Mouse (Mus musculus): ENCODE results near the gene Bod1l.
A peak's percentile ranks its signal among the peaks of the same experiment; 100 is the strongest.

The Bod1l gene

DNA sequence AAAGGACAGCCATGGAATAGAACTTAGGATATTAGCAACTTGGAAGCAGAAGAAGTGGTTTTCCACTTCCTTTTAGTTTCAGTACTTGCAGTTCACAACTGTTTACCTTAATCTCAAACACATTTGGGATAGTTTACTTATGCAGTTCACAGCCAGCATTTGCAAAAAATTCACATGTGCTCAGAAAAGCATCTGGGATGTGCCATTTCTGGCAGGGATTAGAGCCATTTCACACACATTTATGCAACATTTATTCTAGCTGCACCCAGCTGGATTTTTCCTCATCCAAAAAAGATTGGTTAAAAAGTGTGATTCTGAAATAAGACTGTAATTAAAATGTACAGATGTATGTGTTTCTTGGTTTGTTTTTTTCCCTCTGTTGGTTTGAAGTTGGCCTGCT, 49.7 kb downstream of the Bod1l start:
- DNase-seq = no peak

DNA sequence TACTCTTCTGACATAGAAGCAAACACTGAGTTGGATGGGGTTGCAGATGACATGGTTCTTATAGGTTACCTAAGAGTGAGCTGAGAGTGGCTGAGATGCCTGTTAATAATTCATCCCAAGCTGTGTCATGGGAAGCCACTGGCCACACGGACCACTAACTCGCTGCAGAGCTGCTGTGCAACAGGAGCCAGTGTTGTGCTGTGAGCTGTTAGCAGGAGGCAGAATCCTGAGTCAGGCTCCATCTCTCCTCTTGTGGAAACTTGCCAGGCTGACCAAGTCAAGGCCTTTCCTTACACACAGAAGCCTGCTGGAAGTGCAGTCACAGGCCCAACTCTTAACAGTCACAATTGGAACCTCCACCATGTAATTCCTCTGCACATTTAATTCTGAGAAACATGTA, 53.6 kb downstream of the Bod1l start:
- peak; percentile 41 to 69 for DNase-seq

DNA sequence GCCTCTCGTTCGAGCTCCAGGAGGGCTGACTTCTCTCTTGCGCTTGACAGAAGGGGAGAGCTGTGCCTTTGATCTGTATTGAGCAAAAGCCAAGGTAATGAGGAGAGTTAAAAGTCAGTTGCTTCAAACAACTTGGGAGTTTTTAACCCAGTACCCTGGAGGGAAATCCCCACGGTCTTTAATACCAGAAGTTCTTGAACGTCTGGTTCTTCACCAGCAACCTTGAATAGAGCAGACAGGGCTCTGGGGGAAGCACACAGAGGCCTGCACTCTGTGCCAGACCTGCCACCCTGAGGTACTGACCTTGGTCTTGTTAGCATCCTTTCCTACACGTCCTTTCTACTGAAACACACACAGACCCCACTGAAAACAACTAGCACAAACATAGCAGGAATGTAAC, 55.2 kb downstream of the Bod1l start:
- DNase-seq = no peak

DNA sequence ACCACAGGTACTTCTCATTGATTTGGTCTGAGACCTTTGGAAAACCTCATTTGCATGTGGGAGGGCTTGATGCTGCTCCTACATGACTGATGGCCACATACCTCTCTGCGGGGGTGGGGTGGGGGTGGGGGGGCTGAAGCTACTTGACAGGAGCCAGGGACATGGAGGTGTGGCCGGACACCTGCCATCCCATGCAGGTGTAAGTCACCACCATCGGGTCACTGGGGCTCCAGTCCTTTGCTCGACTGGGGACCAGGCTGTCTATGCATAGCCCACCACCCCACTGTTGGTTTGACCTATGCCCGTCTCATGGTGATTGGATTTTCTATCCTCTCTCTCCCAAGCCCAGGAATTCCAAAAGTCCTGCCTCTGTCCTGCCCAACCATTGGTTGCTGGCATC, 62.2 kb downstream of the Bod1l start:
- DNase-seq = no peak

DNA sequence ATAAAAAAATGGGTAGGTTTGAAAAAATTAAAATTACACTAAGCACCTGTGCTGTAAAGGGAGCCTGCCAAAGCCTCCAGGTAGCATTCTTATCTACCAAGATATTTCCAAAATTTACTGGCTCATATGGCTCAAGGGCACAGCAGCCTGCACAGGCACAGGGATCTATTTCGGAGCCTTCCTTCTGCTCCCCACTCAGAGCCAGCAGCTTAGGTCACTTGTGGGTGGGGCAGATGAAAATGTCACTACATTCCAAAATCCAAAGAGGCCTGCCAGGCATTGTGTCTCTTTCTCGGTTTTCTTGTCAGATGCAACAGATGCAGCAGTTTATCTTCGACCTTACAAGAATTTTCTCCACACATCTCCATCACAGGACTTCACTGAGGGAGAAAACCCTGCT, 64.1 kb downstream of the Bod1l start:
- no peak for DNase-seq

DNA sequence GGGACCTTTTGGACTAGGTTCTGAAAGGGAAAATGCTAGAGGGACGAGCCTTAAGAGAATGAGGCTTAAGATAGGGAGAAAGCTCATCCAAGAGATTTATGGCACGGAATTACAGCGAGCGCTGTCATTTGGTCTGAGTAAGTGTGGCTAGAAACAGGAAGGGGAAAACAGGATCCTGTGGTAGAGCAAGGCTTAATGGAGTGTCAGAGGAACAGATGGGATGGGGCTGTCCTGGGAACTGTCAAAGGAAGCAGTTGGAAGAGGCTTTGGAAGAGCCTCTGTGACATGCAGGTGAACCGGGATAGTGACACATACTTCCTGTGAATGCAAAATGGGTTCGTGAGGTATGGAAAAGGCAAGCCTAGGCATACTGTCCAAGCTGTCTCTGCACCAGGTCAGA, 68.4 kb downstream of the Bod1l start:
- no peak for DNase-seq

DNA sequence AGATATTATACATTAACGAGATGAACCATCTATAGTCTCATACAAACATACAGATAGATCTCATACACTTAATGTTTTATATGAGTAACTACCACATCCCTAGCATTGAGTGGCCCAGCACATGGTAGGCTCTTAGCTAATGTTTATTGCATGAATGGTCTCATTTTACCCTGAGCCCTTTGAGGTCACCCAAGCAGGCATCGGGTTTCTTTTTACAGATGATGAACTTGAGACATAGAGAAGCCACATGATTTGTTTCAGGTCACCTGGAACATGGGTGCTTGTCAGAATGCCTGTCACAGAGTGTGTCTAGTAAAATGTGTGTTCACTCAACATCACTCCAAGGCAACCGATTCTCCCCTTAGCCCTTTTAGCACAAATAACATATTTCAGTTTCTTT, 68.8 kb downstream of the Bod1l start:
- no peak for DNase-seq

DNA sequence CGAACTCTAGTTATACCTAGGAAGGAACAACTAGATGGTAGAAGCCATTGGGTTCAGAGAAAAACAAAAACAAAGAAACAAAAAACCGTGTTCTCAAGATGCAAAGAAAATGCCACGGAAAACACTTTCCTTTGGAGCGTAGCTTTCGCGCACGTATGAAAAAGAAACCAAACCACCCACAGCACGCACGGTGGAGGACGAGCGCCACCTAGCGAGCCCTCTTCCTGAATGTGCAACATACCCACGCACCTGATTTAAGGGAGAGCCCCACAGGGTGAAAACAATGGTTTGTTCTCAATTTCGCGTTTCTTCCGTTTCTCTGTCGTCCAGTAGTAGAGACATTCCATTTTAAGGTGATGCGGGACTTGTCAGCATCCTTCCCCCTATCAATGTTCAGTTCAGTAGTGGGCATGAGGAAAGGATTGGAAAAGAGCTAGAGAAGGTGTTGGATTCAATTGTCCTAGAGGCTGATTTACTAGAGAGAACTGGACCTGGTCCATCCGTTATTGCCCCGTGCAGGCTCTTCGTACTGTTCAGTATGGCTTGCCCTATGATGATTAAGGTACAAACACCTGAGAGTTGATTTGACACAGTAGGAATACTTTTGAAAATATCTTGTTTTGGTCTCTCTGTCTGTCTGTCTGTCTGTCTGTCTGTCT, 75.6 kb downstream of the Bod1l start:
- peak; percentile 86 to 95 for DNase-seq

DNA sequence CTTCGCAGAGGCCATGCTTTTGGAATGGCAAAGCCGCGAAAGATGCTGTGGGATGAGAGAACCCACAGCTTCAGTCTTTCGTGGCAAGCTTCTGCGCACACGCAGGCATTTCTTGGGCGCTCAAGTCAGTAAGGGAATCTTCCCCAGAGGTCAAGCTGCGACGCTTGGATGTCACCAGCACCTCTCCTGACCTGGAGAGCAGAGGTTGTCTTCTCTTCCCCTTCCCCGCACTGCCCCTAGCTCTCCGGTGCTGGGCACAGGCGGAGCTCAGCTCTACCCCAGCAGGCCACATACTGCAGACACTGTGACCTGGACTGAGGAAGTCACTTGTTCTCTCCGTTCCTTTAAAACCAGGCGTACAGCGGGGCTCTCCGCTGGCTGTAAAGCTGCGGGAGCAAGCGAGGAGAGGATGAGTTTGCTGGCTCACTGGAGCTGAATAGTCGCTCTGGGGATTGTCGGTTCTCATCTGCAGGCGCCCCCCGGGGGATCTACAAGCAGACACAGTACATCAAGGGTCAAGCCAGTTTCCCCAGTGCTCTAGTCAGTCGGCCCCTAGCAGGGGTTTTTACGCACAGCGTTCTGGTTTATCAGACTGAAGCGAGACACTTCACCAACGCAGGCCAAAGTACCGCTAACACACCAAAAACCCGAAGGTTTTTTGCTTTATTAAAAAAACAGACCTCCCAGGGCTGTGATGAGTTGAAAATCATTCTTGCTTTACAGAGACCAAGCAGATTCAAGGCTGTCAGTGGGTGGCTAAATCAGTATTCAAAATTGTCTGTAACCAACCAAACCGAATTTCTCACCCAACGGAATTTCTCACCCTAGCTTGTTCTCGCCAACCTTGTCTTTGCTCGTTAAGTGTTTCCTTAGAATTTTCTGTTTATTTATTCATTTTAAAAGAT, 76.6 kb downstream of the Bod1l start:
- no peak for DNase-seq

DNA sequence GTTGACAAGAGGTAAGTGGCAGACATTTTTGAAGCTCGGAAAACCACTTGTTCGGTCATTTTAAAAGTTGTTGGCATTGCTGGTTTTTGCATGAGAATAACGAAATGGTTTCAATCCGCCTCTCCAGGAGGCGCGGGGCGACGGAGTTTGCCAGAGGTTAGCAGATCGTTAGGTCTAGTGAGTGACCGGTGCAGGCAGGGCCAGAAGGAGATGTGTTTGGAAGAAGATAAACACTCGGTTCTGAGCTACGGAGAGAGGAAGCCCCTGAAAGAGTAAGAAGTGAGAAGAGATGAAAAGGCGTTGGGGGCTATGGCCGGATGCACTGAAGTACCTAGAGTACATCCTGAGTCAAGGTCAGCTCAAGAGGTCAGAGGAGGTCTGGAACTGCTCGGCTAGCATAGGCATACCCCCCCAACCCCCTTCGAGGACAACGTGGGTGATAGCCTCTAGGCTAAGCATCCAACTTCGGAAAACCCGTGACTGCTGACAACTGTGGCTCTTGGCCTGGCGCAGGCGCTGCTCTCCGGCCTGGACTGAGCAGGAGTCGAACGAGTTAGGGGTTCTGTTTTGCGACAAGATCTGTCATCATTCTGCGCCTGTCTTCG, 77.6 kb downstream of the Bod1l start:
- DNase-seq = no peak

DNA sequence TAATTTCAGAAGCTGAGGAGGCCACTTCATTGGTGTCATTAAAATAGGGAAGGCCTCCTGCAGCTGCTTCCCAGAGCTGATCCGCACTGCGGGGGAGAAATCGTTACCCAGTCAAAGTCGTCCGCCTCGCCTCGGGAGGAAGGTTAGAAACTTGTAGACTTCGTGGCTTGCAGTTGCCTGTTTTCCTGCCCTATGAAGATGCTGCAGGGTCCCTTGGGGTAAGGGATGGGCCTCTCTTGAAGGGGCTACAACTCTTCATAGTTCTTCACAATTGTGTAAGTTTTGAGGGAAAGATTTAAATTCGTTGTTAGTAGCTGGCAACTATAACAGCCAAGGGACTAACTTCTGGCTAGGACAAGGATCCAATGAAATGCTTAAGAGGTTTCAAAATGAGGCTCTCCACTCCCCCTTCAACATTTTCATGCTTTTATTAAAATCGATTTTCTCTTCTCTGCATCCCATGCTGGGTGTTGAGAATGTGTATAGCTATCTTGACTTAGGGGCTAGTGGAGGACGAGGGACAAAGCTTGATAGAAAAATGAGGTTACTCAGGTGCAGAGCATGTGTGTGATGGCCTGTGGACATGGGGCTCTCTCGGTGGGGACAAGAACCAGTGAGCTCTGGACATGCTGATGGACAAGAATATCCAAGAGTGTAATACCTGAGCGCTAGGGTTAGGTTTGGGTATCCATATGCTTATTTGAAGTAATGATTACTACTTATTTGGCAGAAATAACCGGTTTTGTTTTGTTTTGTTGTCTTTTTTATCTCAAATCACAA, 78.3 kb downstream of the Bod1l start:
- DNase-seq = no peak

DNA sequence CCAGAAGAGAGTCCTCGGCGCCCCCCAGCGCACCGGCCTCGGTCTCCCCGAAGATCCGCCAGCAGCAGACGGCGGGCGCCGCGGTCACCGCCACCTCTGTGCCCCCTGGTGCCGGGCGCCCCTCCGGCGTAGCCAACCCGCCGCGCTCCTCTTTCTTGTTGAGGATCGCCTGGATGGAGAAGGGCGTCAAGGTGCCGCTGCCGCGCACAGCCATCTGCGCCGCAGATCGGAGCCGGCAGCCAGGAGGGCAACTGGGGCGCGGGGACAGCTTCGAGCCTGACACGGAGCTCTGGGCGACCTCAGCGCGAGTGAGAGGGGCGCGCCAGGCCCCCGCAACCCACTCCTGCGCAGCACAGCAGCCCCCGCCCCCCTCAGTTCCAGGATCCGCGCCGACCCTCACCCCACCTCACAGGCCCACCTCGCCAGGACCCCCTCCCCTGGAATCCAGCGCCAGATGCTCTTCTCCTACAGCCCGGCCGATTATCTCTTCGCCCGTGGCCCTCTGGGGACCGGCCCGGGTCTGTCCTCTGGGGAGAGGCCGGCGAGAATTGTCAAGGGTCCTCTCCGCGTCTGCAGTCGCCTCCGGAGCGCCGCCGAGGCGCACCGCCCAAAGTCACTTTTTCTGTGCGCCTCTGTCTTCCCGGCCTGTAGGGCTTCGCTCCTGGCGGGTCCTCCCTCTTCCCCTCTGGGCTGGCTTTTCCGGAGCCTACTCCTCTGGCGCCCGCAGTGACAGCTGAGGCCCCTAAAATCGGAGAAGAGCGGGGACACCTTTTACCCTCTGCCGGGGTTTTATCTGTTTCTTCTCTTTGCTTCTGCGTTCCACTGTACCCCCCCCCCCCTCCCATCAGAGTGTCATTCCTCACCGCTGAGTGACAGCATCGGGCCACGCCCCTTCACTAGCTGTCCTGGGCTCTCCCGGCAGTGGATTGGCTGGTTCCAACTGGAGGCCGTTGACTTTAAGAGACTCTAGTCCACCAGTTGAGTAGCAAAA, 80.1 kb downstream of the Bod1l start, which contains the start of gene Nkx3-2:
Nkx3-2 (minus strand) TSS at position 771 of the 991 bp plus-strand sequence.
- DNase-seq = peak in 1 of 2 experiments; percentile 32

DNA sequence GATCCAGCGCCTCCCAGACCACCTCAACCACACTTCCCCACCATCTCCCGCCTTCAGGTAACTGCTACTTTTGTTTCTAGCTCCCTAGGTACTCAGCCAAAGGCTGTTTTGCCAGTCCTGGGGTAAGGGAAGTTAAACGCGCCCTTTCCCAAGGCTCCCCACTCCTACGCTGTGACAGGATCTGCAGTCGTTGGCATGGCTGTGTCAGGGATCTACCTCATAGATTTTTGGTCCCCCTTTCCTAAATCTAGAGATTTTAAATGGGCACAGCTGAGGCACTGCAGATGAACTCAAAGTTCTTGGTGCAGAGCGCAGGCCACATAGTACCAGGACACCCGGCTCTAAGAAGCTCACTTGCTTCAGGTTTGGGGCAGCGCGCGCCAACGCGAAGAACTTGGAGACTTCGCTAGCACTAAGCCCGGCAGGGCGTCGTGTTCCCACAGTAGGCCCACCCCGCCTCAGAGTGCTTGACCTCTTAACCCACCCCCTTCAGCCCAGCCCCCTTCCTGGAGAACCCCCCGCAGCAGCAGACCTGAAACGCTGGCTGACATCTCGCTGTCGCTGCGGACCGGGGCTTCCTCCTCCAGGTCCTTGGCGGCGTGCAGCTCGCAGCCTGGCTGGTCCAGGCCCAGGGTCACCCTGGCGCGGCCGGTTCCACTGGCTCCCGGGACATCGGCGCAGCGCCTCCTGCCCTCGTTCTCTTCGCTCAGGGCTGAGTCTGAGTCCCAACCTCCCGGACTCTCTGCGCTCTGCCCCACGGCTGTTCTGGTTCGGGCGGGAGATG, 81.0 kb downstream of the Bod1l start:
- peak in 1 of 2 experiments; percentile 35 for DNase-seq

DNA sequence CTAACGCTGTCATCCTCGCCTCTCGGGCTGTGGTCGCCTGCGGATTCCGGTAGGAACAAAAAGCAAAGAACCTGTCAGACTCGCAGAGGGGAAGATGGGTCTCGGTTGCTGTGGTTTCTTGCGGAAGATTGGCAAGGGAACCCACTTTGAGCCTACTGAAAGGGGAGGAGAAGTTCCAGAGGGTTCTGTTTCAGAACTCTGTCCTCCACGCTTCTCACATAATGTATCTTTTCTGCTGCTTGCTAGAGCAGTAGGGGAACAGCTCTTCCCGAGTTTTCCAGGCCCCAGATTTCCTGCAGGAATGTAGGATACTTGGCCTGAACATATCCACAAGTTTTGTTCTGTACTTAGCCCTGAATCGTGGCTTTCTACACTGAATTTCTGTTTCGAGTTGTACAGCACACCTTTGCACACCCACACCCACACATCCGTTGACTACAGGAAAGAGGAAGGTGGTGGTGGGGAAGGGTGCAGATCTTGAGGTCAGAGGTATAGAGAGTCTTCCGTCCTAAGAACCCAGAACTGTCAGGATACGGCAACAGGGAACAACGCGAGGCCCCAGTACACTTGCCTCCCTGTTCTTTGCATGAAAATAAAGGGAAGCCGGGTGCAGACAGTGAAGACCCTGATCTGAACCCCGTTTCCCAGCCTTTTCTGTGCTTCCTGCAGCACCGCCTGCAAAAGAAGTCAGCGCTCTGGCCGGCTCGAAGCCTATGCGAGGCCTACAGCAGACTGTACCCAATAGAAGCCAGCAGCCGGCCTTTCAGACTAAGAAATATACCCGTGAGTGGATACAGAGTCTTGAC, 81.8 kb downstream of the Bod1l start:
- DNase-seq = peak in 1 of 2 experiments; percentile 18

DNA sequence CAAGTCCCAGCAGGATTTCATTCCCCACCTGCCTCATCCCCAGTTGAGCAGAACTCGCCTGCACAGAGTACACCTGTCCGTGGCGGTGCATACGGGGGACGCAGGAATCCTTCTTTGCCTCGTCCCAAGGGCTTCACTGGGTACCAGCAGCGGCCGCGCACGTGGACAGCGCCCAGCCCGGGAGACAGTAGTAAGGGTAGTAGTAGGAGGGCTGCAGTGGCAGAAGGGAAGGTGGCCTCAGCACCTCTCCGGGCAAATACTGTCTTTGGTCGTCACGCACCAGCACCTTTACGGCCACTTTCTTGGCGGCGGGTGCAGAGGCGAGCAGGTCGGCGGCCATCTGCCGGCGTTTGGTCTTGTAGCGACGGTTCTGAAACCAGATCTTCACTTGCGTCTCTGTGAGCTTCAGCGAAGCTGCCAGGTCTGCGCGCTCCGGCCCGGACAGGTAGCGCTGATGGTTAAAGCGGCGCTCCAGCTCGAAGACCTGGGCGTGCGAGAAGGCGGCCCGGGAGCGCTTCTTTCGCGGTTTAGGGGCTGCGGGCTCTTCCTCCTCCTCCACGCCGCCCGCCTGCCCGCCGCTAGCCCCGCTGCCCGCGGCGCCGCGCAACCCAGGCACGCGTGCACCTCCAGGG, 82.5 kb downstream of the Bod1l start:
- DNase-seq = peak in 1 of 2 experiments; percentile 61

DNA sequence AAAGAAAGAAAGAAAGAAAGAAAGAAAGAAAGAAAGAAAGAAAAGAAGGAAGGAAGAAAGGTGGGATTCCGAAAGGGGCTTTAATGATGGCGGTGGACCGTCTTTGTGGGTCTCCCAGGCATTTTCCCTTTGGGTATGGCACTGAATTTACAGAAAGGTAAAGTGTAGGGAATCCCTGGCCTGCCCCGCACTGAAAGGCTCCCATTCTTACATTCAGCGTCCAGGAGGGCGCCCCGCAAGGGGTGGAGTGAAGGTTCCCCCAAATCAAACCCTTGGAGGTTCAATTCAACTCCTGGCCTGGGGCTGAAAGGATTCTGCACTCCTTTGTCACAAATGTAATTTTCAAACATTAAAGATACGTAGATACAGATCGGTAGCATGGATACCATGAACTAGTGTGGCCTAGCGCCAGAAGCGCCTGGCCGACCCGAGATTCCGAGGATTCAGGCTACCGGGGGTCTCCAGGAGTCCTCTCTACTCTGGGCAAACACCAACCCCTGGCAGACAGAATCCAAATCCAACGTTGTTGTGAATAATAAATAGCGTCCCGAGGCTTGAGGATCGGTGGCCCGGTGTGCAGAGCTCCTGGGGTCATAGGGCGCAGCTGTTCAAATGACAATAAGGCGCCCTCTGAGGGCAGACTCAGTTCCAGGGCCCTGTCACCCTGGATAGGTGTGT, 83.1 kb downstream of the Bod1l start:
- DNase-seq = no peak

DNA sequence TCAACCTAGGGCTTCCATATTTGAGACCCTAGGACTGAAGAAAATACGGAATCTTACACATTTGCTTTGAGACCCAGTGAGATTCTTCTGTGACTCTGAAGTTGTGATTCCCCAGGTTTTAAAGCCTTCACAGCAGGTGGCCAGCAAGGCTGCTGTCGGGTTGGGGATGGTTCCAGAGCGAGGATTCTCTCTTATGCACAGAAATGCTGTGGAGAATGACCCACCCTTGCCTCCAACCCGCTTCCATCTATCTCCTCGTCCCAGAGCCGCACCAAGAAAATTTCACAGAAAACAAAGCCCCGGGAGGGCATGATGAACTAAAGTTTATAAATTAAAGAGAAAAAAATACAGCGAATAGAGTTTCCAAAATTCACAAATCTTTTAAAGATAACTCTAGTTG, 84.0 kb downstream of the Bod1l start:
- no peak for DNase-seq
